Mouse (Mus musculus) Patski (cell line): ENCODE data around the gene Tnfsf8. TPM values are rescaled to one million over a fixed set of nuclear protein-coding genes. Genes with fewer than 3 reads are reported as not detected.
A peak's percentile ranks its signal among the peaks of the same experiment; 100 is the strongest.

ENCODE experiments used
- ATAC-seq: fragments of 100-300 bp; one replicate; pipeline ENCODE4 v1.8.0; 2021
- CTCF ChIA-PET: fragments of 350-600 bp; sonication (Branson Sonifier 250); formaldehyde crosslinking; loops from one replicate; lab custom pipeline; 2022; ENCODE audit warnings: inconsistent platforms; lab: Charles Lee
- POLR2A ChIA-PET: fragments of 350-600 bp; sonication (Branson Sonifier 250); formaldehyde crosslinking; loops from one replicate; lab custom pipeline; 2022; ENCODE audit warnings: antibody characterized with exemption, inconsistent platforms; lab: Charles Lee
- DNase-seq: peaks from one replicate; pipeline ENCODE4 v3.0.0-alpha.2; 2011; ENCODE audit warnings: low read depth, low spot score
- H3K27me3 ChIP-seq: fragments of 371-371 bp; one replicate; pipeline ENCODE4 v1.5.1; 2021
- CTCF ChIP-seq: fragments of 100-300 bp; IDR thresholded peaks from one replicate; pipeline ENCODE4 v1.5.1; 2021
- in situ Hi-C: fragments of 300-500 bp; cut with MboI; formaldehyde crosslinking; loops from 3 replicates; pipeline ENCODE4 v1.11.1; 2018; ENCODE audit warnings: low pct_unique_long_range_greater_than_20kb, mixed read lengths
- polyA plus RNA-seq: library from polyadenylated mRNA; unstranded; gene quantifications from one replicate; pipeline ENCODE4 v1.2.3, GENCODE M21; 2021

The Tnfsf8 gene
- polyA plus RNA-seq, 1 experiment from 2014 or later = not detected

- no peak for ATAC-seq
- ChIA-PET CTCF (interaction anchor here (2.0 kb wide), 1 partner anchor 158 kb away, joined by 9 read pairs; no protein-coding TSS in a partner anchor), POLR2A (no interaction called here)
- no peak for DNase-seq
- peak; percentile 69 for TF ChIP-seq CTCF
- no peaks in the 10 kb centered on the region for H3K27me3 ChIP-seq
- in situ Hi-C loops = loop anchor here (5.0 to 10.0 kb wide), 5 partner anchors 157 to 651 kb away; partner anchors contain the start of gene Tex48
Observed at GRCm38 (mm10) chr4:63843924-63844323, 17.2 kb downstream of the Tnfsf8 start.

- TF ChIP-seq CTCF = no peak
- ATAC-seq = no peak
- no peak for DNase-seq
- ChIA-PET POLR2A (no interaction called here), CTCF (interaction anchor here (1.2 to 2.0 kb wide), 2 partner anchors 148 to 156 kb away, joined by 3 to 9 read pairs; no protein-coding TSS in a partner anchor)
- in situ Hi-C loops = loop anchor here (5.0 to 10.0 kb wide), 5 partner anchors 155 to 653 kb away; partner anchors contain the start of gene Tex48
- H3K27me3 ChIP-seq = no peaks in the 10 kb centered on the region
Observed at GRCm38 (mm10) chr4:63842278-63842677, 18.9 kb downstream of the Tnfsf8 start.

GRCm38 (mm10) chr4:63840457-63840856 is 20.7 kb downstream of the Tnfsf8 start:
- H3K27me3 ChIP-seq = no peaks in the 10 kb centered on the region
- CTCF ChIA-PET = interaction anchor here (0.9 to 1.5 kb wide), 6 partner anchors 138 to 270 kb away, joined by 3 to 15 read pairs (median 3); partner anchors contain the start of gene Tex48
- TF ChIP-seq CTCF = peak; percentile 77
- ATAC-seq (no peak), DNase-seq (no peak)
- in situ Hi-C loops = loop anchor here (5.0 to 10.0 kb wide), 5 partner anchors 153 to 654 kb away; partner anchors contain the start of gene Tex48
- POLR2A ChIA-PET = no interaction called here

- in situ Hi-C loops = no loop called here
- ATAC-seq = no peak
- ChIA-PET CTCF (no interaction called here), POLR2A (no interaction called here)
- TF ChIP-seq CTCF = no peak
- no peak for DNase-seq
- H3K27me3 ChIP-seq = no peaks in the 10 kb centered on the region
Observed at GRCm38 (mm10) chr4:63823136-63823535, 38.0 kb downstream of the Tnfsf8 start.

- in situ Hi-C loops = no loop called here
- no peak for TF ChIP-seq CTCF
- ChIA-PET CTCF (no interaction called here), POLR2A (no interaction called here)
- ATAC-seq = no peak
- no peak for DNase-seq
- H3K27me3 ChIP-seq = no peaks in the 10 kb centered on the region
Observed at GRCm38 (mm10) chr4:63817505-63817904, 43.6 kb downstream of the Tnfsf8 start.

GRCm38 (mm10) chr4:63815668-63816067 is 45.5 kb downstream of the Tnfsf8 start:
- ATAC-seq (no peak), DNase-seq (no peak)
- H3K27me3 ChIP-seq = no peaks in the 10 kb centered on the region
- in situ Hi-C loops = no loop called here
- POLR2A ChIA-PET = no interaction called here
- no peak for TF ChIP-seq CTCF
- CTCF ChIA-PET = no interaction called here

GRCm38 (mm10) chr4:63798083-63798482 is 63.1 kb downstream of the Tnfsf8 start:
- ChIA-PET CTCF (no interaction called here), POLR2A (no interaction called here)

GRCm38 (mm10) chr4:63796527-63796926 is 64.6 kb downstream of the Tnfsf8 start:
- CTCF ChIA-PET = interaction anchor here (1.1 to 1.3 kb wide), 2 partner anchors 14 to 21 kb away, joined by 3 read pairs; no protein-coding TSS in a partner anchor
- TF ChIP-seq CTCF = no peak
- peak; percentile 57 for DNase-seq
- peak; percentile 69 for ATAC-seq
- in situ Hi-C loops = loop anchor here (5.0 kb wide), 1 partner anchor 79 kb away; no protein-coding TSS in a partner anchor
- H3K27me3 ChIP-seq = no peaks in the 10 kb centered on the region
- POLR2A ChIA-PET = no interaction called here

More at GRCm38 (mm10) chr4:63798083-63798482, 63.1 kb downstream of the Tnfsf8 start:
- no peak for ATAC-seq
- in situ Hi-C loops = loop anchor here (5.0 kb wide), 1 partner anchor 81 kb away; no protein-coding TSS in a partner anchor
- TF ChIP-seq CTCF = no peak
- no peak for DNase-seq
- H3K27me3 ChIP-seq = no peaks in the 10 kb centered on the region

GRCm38 (mm10) chr4:63792328-63792727 is 68.8 kb downstream of the Tnfsf8 start:
- no peaks in the 10 kb centered on the region for H3K27me3 ChIP-seq
- ChIA-PET CTCF (interaction anchor here (0.9 kb wide), 1 partner anchor 20 kb away, joined by 3 read pairs; no protein-coding TSS in a partner anchor), POLR2A (no interaction called here)
- ATAC-seq (no peak), DNase-seq (no peak)
- TF ChIP-seq CTCF = no peak
- in situ Hi-C loops = no loop called here

- H3K27me3 ChIP-seq = no peaks in the 10 kb centered on the region
- ATAC-seq (peak; percentile 35), DNase-seq (no peak)
- ChIA-PET POLR2A (no interaction called here), CTCF (no interaction called here)
- in situ Hi-C loops = no loop called here
- no peak for TF ChIP-seq CTCF
Observed at GRCm38 (mm10) chr4:63785466-63785865, 75.7 kb downstream of the Tnfsf8 start.

- no peaks in the 10 kb centered on the region for H3K27me3 ChIP-seq
- CTCF ChIA-PET = interaction anchor here (0.7 to 1.6 kb wide), 3 partner anchors 22 to 97 kb away, joined by 3 to 8 read pairs (median 3); no protein-coding TSS in a partner anchor
- ATAC-seq (no peak), DNase-seq (no peak)
- in situ Hi-C loops = no loop called here
- no peak for TF ChIP-seq CTCF
- POLR2A ChIA-PET = no interaction called here
Observed at GRCm38 (mm10) chr4:63783826-63784225, 77.3 kb downstream of the Tnfsf8 start.
